Mouse (Mus musculus): ENCODE data around the gene Anapc7. TPM values are rescaled to one million over a fixed set of nuclear protein-coding genes. Genes with fewer than 3 reads are reported as not detected.
"Not testable (repeated sequence)": the region's sequence is repeated elsewhere in the genome, so short reads cannot be mapped to it uniquely, and the experiment has no call there.

Gene Anapc7
- polyA plus RNA-seq, 1 experiment = 38.0 TPM

DNA sequence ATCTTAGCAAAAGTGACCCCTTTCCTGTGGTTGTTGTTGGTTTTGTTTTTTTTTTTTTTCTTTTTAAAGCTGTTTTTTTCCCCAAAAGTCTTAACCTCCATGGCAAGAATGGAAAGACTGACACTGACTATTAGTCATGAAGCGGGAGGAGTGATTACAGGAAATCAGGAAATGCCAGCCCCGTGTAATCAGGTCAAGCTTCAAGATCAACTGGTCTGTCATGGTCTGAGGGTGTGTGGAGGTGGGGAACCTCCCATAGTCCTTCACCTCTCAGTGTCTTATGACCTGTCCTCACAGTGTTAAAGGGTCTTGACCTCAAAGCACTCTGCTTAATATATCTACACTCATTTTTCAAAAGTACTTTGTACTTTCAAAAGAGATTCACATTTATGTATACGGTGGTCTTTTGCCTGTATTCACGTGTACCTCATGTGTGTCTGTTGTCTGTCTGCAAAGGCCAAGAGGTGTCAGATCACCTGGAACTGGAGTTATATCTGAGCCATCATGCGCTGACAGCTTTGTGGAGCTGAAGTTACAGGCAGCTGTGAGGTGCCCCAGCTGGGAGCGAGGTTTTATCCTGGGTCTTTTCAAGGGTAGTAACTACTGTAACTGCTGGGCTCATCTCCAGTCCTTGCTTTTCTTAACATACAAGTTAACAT, 61.4 kb downstream of the Anapc7 start:
- no peak for DNase-seq
- TF ChIP-seq POLR2A (IDR thresholded peaks at IDR 0.05; ENCODE audit: borderline replicate concordance, insufficient read depth, low read length) (no peak), CTCF (IDR thresholded peaks at IDR 0.05; ENCODE audit: borderline replicate concordance, insufficient read depth, low read depth, low read length) (no peak)
- Histone ChIP-seq H3K4me3 (replicated peaks; ENCODE audit: insufficient read depth, low read depth, low read length) (no peak overlapping the region), H3K27me3 (ENCODE audit: control insufficient read depth, insufficient read depth, low read length) (no peaks in the 10 kb centered on the region), H3K27ac (ENCODE audit: insufficient read depth, low read length) (no peak overlapping the region), H3K4me1 (ENCODE audit: control insufficient read depth, insufficient read depth, low read length) (peaks cover 3% of the 10 kb centered on the region; the same call in 1 of the 2 replicates)
- 78% methylated on average over 6 of the region's 6 CpGs for WGBS

DNA sequence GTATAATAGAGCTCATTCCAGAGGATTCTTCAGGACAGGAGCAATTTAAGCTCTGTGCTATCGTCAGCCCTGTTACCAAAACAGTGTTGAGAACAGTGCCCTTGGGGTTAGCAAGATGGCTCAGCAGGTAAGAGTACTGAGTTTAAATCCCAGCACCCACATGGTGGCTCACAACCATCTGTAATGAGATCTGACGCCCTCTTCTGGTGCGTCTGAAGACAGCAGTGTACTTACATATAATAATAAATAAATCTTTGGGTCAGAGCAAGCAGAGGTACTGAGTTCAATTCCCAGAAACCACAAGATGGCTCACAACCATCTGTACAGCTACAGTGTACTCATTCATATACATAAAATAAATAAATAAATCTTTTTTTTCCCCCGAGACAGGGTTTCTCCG, 64.8 kb downstream of the Anapc7 start:
- 79% methylated on average over 5 of the region's 5 CpGs for WGBS
- H3K27ac ChIP-seq (ENCODE audit: insufficient read depth, low read length); H3K4me3 ChIP-seq (replicated peaks; ENCODE audit: insufficient read depth, low read depth, low read length); H3K27me3 ChIP-seq (ENCODE audit: control insufficient read depth, insufficient read depth, low read length); DNase-seq; H3K4me1 ChIP-seq (ENCODE audit: control insufficient read depth, insufficient read depth, low read length): not testable (repeated sequence)

DNA sequence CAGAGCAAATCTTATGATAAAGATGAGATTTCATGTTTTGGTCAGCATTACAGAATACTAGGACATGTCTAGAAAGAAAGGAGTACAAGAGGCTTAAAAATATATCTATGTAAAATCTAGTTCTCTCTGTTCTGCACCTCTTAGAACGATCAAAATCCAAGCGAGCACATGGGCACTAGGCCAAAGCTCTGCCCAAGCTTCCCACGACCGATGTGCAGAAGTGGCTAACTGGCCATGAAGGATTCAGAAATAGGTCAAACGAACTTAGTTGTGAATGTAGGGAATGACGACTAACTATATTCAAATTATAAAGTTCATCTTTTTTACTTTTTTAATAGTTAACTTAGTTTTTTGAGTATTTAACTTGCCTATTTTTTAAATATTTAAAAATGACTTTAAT, 66.3 kb downstream of the Anapc7 start:
- peak in 1 of 2 experiments; percentile 34 for DNase-seq
- Histone ChIP-seq H3K27me3 (ENCODE audit: control insufficient read depth, insufficient read depth, low read length) (no peaks in the 10 kb centered on the region), H3K4me3 (replicated peaks; ENCODE audit: insufficient read depth, low read depth, low read length) (no peak overlapping the region), H3K4me1 (ENCODE audit: control insufficient read depth, insufficient read depth, low read length) (peaks cover 3% of the 10 kb centered on the region; the same call in 1 of the 2 replicates), H3K27ac (ENCODE audit: insufficient read depth, low read length) (no peak overlapping the region)
- TF ChIP-seq POLR2A (IDR thresholded peaks at IDR 0.05; ENCODE audit: borderline replicate concordance, insufficient read depth, low read length) = no peak
- TF ChIP-seq CTCF (IDR thresholded peaks at IDR 0.05; ENCODE audit: borderline replicate concordance, insufficient read depth, low read depth, low read length) = no peak
- WGBS = 19% methylated on average over 6 of the region's 6 CpGs

DNA sequence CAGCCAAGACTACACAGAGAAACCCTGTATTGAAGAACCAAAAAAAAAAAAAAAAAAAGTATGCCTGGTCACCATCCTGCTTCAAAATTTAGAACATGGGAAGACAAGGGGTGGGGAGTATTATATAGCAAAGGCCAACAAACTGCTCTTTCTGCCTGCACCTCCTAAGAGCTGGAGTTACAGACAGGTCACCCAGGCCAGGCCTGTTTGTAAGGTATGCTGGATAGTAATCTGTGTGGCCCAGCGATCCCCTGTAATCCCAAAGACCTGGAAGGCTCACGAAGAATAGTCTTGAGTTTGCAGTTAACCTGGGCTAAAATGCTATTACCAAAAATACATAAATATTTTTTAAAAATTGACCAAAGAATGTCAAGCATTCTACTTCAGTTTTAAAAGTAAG, 68.7 kb downstream of the Anapc7 start:
- TF ChIP-seq CTCF (IDR thresholded peaks at IDR 0.05; ENCODE audit: borderline replicate concordance, insufficient read depth, low read depth, low read length) = no peak
- DNase-seq = no peak
- no peak overlapping the region for H3K4me3 ChIP-seq (replicated peaks; ENCODE audit: insufficient read depth, low read depth, low read length)
- peaks cover 5% of the 10 kb centered on the region; the same call in 1 of the 2 replicates for H3K4me1 ChIP-seq (ENCODE audit: control insufficient read depth, insufficient read depth, low read length)
- H3K27me3 ChIP-seq (ENCODE audit: control insufficient read depth, insufficient read depth, low read length) = no peaks in the 10 kb centered on the region
- no peak overlapping the region for H3K27ac ChIP-seq (ENCODE audit: insufficient read depth, low read length)
- WGBS = 90% methylated on average over 2 of the region's 2 CpGs

DNA sequence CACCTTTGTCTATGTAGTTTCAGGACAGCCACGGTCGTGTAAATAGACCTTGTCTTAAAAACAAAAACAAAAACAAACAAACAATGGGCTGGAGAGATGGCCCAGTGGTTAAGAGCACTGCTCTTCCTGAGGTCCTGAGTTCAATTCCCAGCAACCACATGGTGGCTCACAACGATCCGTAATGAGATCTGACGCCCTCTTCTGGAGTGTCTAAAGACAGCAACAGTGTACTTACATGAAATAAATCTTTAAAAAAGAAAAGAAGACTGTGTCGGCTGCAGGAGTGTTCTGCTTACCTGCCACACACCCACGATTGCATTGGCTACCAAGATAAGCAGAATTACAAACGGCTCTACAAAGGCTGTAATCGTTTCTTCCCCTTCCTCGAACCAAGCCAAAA, 69.9 kb downstream of the Anapc7 start:
- H3K4me1 ChIP-seq (ENCODE audit: control insufficient read depth, insufficient read depth, low read length) = peaks cover 3% of the 10 kb centered on the region; the same call in 1 of the 2 replicates
- 84% methylated on average over 10 of the region's 10 CpGs for WGBS
- no peak overlapping the region for H3K27ac ChIP-seq (ENCODE audit: insufficient read depth, low read length)
- DNase-seq = no peak
- H3K27me3 ChIP-seq (ENCODE audit: control insufficient read depth, insufficient read depth, low read length) = no peaks in the 10 kb centered on the region
- TF ChIP-seq POLR2A (IDR thresholded peaks at IDR 0.05; ENCODE audit: borderline replicate concordance, insufficient read depth, low read length) (no peak), CTCF (IDR thresholded peaks at IDR 0.05; ENCODE audit: borderline replicate concordance, insufficient read depth, low read depth, low read length) (no peak)
- H3K4me3 ChIP-seq (replicated peaks; ENCODE audit: insufficient read depth, low read depth, low read length) = no peak overlapping the region

DNA sequence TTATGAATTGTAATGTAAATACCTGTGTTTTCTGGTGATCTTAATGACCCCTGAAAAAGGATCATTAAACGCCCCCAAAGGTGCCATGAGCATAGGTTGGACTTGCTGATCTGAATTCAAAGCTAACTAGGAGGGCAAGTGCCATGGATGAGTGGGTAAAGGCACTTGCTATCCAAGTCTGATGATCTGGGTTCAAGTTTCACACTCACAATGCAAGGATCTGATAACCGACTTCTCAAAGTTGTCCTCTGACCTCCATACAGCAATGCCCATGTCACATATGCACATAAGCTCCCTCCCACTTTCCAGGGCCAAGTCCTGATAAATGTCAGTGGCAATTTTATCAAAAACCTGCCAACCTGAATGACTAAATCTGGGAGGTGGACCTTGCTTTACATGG, 71.5 kb downstream of the Anapc7 start:
- Histone ChIP-seq H3K27ac (ENCODE audit: insufficient read depth, low read length) (no peak overlapping the region), H3K4me1 (ENCODE audit: control insufficient read depth, insufficient read depth, low read length) (peaks cover 7% of the 10 kb centered on the region; the same call in 1 of the 2 replicates), H3K27me3 (ENCODE audit: control insufficient read depth, insufficient read depth, low read length) (no peaks in the 10 kb centered on the region), H3K4me3 (replicated peaks; ENCODE audit: insufficient read depth, low read depth, low read length) (no peak overlapping the region)
- no peak for DNase-seq
- 77% methylated on average over 2 of the region's 2 CpGs for WGBS
- TF ChIP-seq POLR2A (IDR thresholded peaks at IDR 0.05; ENCODE audit: borderline replicate concordance, insufficient read depth, low read length) (no peak), CTCF (IDR thresholded peaks at IDR 0.05; ENCODE audit: borderline replicate concordance, insufficient read depth, low read depth, low read length) (no peak)

DNA sequence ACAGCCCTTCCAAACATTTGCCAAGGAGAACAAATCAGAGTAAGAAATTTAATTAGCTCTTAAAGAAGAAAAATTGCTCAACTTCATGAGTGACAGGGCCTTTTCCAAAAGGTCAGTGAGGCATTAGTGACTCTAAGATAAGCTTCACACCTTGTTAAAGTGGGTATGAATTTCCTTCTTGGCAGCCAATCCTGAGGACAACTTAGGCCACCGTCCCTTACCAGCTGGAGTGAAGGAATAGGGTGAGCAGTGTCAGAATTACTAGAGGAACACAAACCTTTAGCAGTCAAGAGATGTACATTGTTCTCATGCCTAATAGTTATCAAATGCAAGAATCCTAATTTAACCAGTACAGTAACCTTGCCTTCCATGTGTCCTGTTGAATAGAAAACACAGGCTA, 73.0 kb downstream of the Anapc7 start:
- 3% methylated on average over 1 of the region's 1 CpGs for WGBS

More for the DNA sequence above, 73.0 kb downstream of the Anapc7 start:
- no peak for DNase-seq
- peaks cover 7% of the 10 kb centered on the region; the same call in 1 of the 2 replicates for H3K4me1 ChIP-seq (ENCODE audit: control insufficient read depth, insufficient read depth, low read length)
- no peaks in the 10 kb centered on the region for H3K27me3 ChIP-seq (ENCODE audit: control insufficient read depth, insufficient read depth, low read length)
- H3K4me3 ChIP-seq (replicated peaks; ENCODE audit: insufficient read depth, low read depth, low read length) = no peak overlapping the region
- no peak for TF ChIP-seq POLR2A (IDR thresholded peaks at IDR 0.05; ENCODE audit: borderline replicate concordance, insufficient read depth, low read length)
- no peak for TF ChIP-seq CTCF (IDR thresholded peaks at IDR 0.05; ENCODE audit: borderline replicate concordance, insufficient read depth, low read depth, low read length)
- no peak overlapping the region for H3K27ac ChIP-seq (ENCODE audit: insufficient read depth, low read length)

Other genes with a start within 250 kb of the Anapc7 start
- 1.00 and 1.3 TPM in 2 replicates for gene Hvcn1, start 214.9 kb upstream of the Anapc7 start, polyA plus RNA-seq (2012; rRNA removed)
- gene Tctn1, start 157.2 kb upstream of the Anapc7 start, polyA plus RNA-seq (2012; rRNA removed) = 28.6 and 29.2 TPM in 2 replicates
- gene Pptc7, start 137.3 kb upstream of the Anapc7 start, polyA plus RNA-seq (2012; rRNA removed) = 46.4 and 48.4 TPM in 2 replicates
- 6.9 TPM in 2 replicates for gene Rad9b, start 67.5 kb upstream of the Anapc7 start, polyA plus RNA-seq (2012; rRNA removed)
- gene Vps29, start 67.3 kb upstream of the Anapc7 start, polyA plus RNA-seq (2012; rRNA removed) = 170 and 180 TPM in 2 replicates
- gene Gpn3, start 49.8 kb upstream of the Anapc7 start, polyA plus RNA-seq (2012; rRNA removed) = 46.5 and 48.7 TPM in 2 replicates
- 94.8 and 98.5 TPM in 2 replicates for gene Fam216a, start 49.3 kb upstream of the Anapc7 start, polyA plus RNA-seq (2012; rRNA removed)
- gene Arpc3, start 29.8 kb upstream of the Anapc7 start, polyA plus RNA-seq (2012; rRNA removed) = 189 and 203 TPM in 2 replicates
- gene Atp2a2, start 80.5 kb downstream of the Anapc7 start, polyA plus RNA-seq (2012; rRNA removed) = 422 and 482 TPM in 2 replicates
- gene Ift81, start 192.8 kb downstream of the Anapc7 start, polyA plus RNA-seq (2012; rRNA removed) = 20.4 and 22.3 TPM in 2 replicates
- 13.5 and 16.8 TPM in 2 replicates for gene P2rx7, start 222.2 kb downstream of the Anapc7 start, polyA plus RNA-seq (2012; rRNA removed)

Data from cerebellum, adult 2 months (tissue).